Mouse (Mus musculus) mouse embryonic stem cell (cell line): Measurements from ENCODE around the gene Tmem41a.
"Not testable (repeated sequence)": the region's sequence is repeated elsewhere in the genome, so short reads cannot be mapped to it uniquely, and the experiment has no call there.

Experiments used
- in situ Hi-C, 2 experiments: fragments of 300-500 bp; cut with MboI; formaldehyde crosslinking; loops; 1 replicate in 1 of 2; 3 replicates in 1 of 2; pipeline ENCODE4 v1.14.3; 2019 to 2020; ENCODE audit warnings: low sequenced_read_pairs in 2 of 2, low pct_unique_long_range_greater_than_20kb in 1 of 2, mixed read lengths in 1 of 2; ENCODE audit not compliant: unreplicated experiment in 1 of 2

The Tmem41a gene

DNA sequence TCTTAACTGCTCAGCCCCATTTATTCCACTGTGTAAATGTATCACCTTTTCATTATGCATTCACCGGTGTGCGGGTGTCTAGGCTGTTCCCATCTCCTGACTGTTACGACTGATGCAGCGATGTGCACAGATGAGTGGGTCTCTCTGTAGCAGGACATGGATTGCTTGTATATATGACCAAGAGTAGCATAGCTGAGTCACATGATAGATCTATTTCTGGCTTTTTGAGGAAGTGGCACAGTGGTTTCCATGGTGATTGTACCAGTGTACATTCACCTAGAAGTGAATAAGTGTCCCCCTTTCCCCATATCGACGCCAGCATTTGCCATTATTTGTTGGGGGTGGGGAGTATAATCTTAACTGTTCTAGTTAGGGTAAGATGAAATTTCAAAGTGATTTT is 34.0 kb downstream of the Tmem41a start:
- in situ Hi-C loops: no loop called here

DNA sequence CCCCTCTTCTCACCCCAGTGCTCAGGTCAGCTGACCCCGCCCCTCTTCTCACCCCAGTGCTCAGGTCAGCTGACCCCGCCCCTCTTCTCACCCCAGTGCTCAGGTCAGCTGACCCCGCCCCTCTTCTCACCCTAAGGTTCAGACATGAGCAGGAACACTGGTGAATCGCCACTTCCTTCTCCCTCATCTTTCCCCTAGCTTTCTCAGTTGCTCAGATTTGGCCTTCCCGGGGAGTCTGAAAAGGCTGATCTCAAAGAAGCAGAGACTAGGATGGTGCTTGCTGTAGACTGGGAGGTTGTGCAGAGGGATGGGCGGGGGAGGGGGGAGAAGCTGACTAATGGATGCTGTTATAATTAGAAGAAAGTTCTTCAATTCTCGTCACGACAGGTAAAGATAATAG is 38.4 kb downstream of the Tmem41a start:
- in situ Hi-C loops: not testable (repeated sequence)

DNA sequence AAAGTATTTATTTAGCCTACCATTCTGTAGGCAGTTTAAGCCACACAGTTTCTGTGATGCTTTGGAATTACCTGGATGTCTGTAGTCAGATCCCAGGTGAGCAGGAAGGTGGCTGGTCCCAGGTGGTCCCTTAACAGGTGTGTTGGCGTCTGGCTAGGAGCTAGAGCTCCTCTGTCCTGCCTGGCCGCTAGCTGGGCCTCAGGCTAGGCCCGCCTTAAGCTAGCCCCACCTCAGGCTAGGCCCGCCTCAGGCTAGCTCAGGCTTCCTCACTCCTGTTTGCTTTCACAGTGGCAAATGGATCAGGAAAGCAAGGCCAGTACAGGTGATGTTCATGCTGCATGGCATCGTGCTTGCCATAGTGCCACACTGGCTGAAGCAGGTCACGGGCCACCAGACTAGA is 40.5 kb downstream of the Tmem41a start:
- in situ Hi-C loops: no loop called here

GRCm38 (mm10) chr16:21905996-21906395 is 41.4 kb downstream of the Tmem41a start:
- in situ Hi-C loops: no loop called here

DNA sequence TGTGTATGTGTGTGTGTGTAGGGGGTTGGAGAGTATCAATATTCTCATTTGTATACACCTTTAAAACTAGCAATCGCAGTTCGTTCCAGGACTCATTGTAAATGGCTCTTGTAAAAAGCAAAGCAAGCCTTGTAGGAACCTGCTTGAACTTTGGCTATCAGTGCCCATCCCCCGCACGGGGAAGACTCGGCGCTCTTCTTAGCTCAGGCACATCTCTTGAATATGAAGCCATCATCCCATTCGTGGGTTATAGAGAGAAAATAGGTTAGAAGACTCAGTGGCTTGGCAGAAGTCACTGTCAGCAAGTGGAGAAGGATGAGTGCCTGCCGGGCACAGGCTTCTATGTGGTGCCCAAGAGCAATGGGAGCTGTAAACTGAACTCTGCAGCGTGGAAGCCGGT is 42.7 kb downstream of the Tmem41a start:
- in situ Hi-C loops: no loop called here

DNA sequence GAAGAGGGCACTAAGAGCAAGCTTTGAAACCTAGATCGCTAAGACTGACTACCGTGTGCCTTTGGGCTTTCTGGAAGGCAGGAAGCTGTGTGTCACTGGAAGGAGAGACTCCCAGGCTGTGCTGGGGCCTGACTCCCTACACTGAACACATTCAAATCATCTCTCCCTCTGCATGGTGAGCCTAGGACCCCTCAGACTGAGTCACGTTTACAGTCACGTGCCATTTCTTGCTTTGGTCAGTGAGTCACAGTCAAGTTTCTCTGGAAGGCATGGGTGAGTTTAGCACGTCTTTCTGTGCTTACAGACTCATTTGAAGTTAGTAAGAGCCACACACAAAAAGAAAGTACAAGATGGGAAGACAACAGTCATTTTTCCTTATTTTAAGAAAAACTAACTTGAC is 46.1 kb downstream of the Tmem41a start:
- in situ Hi-C loops: no loop called here

DNA sequence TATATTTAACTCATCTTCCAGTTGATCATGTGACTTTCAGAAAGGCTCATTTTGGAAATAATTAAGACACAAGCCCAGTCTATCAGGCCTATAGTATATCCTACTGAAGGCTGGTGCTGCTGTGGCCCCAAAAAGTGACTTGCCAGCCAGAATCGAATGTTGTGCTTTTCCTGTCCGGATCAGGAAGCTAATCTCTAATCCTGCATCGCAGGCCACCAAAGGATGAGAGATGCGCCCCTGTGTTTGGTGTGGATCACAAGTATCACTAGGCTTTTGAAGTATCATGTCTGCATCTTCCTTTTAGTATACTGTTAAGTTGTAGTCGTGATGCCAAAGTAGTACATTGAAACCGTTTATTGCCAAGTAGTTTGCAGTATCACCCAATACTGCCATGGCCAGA is 53.5 kb downstream of the Tmem41a start:
- in situ Hi-C loops: no loop called here

GRCm38 (mm10) chr16:21887601-21888000 is 59.8 kb downstream of the Tmem41a start:
- in situ Hi-C loops: no loop called here
